Mouse (Mus musculus) liver (tissue): ENCODE results near the gene Fsd1.

Source experiments
- DNase-seq: peaks from one replicate; pipeline ENCODE4 v3.0.0-alpha.2; 2020; ENCODE audit warnings: mixed read lengths

The Fsd1 gene

DNA sequence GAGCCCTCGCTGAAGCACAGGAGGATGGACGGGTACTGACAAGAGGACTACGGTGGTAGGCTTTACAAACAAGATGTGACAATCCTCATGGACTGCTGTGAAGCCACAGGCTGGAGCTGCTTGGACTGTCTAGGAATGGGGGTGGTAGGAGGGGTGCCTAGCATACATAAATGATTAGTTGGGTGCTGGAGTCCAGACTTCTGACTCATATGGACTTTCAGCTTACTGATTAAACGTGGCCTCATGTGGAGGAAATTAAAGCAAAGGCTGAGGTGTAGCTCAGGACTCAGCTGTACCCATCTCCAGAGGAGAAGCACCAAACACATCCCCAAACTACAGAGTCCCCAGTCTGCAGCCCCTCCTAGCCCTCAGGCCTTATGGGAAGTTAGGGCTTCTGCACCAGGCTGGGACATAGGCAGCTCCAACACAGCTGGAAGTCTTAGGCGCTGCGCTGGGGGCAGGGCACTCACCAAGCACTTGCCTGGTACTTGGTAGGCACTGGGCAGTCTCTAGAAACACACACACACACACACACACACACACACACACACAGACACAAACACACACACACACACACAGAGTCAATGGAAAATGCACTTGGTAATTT lies 45.9 kb downstream of the Fsd1 start:
- no peak for DNase-seq

DNA sequence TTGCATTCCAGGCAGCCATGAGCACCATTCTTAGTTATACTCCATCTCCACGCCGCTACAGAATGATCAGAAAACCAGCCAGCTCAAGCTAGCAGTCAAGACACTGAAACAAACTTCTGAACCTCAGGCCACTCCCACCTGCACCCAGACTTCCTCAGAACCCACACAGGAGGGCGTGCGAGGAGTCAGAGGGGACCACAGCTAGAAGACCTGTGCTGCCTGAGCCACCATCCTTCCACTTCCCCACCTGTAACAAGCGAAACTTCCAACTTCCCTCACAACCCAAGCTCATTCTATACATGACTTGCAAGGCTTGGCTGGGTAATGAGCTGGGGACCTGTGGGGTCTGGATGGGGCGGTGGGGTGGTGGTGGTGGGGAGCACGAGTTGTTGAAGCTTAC lies 46.5 kb downstream of the Fsd1 start:
- DNase-seq, result no peak

DNA sequence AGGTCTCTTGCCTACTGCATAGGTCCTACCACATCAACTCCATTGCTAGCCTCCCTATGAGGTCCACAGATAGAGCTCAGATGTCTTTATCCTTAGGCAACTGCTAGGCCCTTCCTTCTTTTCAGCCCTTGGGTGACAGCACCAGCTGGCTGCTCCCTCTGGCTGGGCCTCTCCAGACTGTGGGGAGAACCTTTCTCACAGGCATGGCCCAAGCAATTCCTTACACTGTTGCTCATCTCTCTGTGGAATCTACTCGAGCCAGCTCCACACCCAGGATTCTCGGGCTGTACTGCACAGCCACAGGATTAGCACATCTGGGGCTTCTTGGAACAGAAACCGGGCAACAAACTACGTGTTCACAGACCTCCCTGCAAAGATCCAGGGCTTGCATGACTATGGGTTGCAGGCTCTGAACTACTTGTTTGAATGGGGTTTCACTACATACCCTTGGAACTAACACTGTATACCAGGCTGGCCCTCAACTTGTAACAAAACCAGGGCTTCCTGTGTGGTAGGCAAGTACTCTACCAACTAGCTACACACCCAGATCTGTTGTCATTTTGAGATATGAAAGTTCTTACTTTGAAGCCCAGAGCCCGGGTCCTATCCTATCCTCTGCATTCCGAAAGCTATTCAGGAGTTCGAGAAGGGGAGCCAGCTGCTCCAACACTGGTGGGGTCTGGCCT lies 47.9 kb downstream of the Fsd1 start:
- DNase-seq, result no peak

DNA sequence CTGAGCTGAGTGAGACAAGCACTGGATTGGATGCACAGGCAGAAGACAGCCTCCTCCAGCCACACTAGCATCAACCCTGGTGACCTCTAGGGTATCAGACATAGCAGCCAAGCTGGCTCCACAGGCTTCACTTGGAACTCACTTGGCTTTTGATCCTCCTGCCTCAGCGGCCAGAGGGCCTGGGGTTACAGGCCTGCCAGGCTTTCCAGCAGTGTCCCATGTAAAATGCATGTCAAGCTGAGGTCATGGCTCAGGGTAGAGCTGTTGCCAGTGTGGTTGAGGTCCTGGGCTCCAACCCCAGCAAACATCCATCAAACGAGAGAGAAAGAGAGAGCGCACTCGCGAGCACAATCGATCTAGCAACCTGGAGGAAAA lies 48.4 kb downstream of the Fsd1 start:
- no peak for DNase-seq

DNA sequence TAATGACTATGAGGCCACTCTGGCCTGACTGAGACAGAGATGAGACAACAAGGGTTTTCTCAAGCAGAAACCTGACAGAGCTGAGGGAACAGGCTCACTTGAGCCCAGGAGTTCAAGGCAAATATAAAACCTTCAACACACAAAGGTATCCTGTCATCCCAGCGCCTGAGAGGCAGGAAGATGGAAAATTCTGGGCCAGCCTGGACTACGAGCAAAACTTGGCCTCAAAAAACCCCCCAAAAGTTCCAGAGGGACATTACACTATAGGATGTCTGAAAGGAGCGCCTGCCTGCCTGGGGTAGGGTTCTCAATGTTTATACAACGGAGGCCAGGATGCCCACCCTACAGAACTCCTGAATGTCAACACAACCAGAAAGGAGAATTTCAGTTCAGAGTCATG lies 48.9 kb downstream of the Fsd1 start:
- DNase-seq, result no peak

DNA sequence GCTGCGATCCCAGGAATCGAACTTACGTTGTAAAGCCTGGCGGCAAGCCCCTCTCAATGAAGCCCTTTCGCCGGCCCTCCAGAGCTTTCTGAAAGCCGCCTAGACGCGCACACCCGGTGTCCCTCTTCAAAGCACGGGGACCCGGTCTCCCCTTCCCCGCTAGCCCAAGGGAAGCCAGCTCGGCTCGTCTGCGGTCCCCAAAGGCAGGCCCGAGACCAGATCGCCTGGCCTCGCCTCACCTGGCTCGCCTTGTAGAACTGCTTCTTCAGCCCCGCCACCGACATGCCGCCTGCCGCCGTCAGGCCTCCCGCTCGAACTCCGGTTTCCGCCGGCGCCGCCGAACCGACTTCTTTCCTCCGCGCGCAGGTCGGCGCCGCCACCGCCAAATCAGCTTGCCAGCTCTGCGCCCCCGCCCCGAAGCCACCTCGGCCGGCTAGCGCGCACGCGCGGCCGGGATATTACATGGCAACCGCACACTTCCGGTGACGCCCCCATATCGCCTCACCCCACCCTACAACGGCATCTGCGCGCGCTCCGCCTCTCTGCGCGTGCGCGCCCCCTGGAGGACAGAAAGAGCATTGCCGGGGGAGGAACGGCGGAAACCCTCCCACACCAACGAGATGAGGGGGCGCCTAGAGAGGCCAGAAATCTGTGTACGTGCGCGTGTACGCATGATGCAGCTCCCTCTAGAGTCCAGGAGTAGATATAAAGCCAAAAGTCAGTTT lies 50.0 kb downstream of the Fsd1 start, which contains the start of gene Sh3gl1:
Gene Sh3gl1 (minus strand): TSS at position 460 of the 725 bp plus-strand sequence.
- DNase-seq, result peak; percentile 99

DNA sequence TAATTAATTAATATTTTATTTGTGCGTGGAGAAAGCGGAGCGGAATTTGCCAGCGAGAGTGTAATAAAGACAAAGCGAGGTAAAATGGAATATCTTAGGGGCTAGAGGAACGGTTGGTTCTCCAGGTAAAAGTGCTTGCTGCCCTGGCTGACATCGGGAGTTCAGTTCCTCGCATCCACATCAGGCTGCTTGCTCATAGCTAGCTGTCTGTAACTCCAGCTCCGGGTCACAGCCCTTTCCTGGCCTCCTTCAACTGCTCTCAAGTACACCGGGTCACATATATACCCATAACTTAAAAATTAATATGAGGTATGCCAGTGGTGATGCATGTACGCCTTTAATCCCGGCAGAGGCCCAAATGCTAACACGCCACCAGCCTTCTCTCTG lies 50.6 kb downstream of the Fsd1 start:
- no peak for DNase-seq

DNA sequence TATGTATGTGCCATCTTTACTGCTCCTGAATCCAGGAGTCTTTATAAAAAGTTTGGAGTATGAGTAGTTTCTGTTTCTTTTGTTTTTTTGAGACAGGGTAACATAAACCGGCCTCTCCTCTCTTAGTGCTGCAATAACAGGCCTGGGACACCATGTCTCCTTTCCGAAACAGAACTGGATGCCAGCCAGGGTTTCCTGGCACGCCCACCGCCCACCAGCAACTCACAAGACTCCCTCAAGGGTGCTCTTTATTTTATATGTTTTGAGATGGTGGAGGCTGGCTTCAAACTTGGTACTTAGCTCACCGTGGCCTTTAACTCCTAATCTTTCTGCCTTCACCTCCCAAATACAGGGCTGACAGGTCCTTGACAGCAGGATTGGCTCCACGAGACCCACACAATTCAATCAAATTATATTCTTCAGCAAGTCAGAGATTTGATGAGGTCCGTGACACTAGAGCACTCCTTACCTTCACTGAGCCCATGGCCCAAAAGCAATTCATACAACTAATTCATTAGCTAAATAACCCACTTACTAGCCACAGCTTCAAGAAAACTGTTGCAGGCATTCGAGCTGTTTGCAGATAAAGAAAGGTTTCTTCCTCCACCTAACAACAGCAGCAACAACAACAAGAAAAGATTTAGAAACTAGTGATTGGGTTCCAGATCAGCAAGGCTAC lies 52.4 kb downstream of the Fsd1 start:
- no peak for DNase-seq

DNA sequence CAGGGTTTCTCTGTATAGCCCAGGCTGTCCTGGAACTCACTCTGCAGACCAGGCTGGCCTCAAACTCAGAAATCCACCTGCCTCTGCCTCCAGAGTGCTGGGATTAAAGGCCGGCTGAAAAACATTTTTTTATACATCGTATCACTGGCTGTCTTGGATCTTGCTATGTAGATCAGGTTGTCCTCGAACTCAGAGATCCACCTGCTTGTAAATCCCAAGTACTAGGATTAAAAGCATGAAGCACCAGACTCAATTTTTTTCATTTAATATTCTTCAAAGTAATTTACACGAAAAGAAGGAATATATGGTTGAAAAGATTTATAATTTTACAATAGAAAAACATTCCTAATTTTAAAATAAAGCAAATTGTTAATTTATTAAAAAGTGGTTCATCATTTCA lies 53.0 kb downstream of the Fsd1 start:
- no peak for DNase-seq

DNA sequence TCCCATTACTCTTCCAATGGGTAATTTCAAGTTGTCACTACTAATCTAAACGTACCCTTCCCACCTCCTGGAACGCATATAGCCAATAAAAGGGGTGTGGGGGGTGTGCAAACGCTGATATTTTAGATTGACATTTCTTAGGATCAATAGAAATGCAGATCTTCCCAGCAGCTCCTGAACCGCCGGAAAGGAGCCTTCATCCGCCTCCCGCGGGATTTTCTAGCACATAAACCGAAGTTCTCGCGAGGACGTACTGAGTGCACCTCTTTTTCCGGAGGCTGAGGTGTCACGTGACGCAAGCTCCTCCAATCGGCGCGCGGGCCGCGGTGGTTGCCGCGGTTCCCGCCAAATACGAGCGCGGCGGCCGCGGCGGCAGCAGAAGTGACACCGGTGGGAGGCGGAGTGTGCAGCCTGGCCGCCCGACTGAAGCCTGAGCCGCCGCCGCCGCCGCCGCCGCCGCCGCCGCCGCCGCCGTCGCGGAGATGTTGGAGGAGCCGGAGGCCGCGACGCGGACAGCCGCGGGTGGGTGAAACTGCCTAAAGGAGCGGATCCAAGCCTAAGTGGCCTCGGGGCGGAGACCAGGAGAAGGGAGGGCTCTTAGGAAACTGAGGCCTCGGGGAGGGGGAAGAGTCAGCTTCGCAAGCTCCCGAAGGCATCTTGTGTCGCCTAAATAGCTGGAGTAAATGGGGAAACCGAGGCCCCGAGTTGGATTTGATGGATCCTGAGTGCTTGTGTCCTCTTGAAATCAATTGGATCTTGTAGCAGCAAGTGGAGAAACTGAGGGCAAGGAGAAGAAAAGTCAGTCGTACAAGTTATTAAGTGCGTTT lies 53.9 kb downstream of the Fsd1 start, which contains the start of gene Chaf1a:
Gene Chaf1a (plus strand): TSS at position 410 of the 827 bp plus-strand sequence.
- peak; percentile 96 for DNase-seq

DNA sequence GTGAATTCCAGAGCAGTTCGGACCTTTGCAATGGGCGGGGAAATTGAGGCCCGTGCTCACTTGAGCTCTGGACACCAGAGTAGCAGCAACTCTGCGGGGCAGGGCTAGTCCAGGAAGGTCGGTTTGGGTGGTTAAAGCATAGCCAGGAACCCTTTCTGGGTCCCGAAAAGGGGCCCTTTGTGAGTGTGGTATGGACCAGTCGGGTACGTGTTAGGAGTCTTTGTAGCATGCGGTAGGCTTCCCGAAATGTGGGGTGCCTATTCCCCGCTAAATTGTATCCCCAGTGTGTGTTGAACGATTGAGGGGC lies 54.5 kb downstream of the Fsd1 start:
- peak; percentile 56 for DNase-seq
